Mouse (Mus musculus) CH12.LX (cell line): ENCODE results near the gene Itsn1. TPM values are rescaled to one million over a fixed set of nuclear protein-coding genes. Genes with fewer than 3 reads are reported as not detected.

Source experiments
- DNase-seq: peaks from one replicate; pipeline ENCODE4 v3.0.0-alpha.2; 2013; ENCODE audit errors: extremely low read depth
- H3K27ac ChIP-seq: 2 replicates; pipeline ENCODE4 v1.5.1; 2012; ENCODE audit warnings: low read depth, mild to moderate bottlenecking, control low read depth, moderate library complexity; ENCODE audit not compliant: insufficient read depth
- H3K27me3 ChIP-seq: replicated peaks from 2 replicates; pipeline ENCODE3; 2012; ENCODE audit warnings: inconsistent platforms
- H3K36me3 ChIP-seq, 2 experiments: replicated peaks in 1 of 2; 2 replicates each; pipeline versions ENCODE3 to v1.6.1; 2012; ENCODE audit warnings: inconsistent platforms in 1 of 2, low read length in 1 of 2, mild to moderate bottlenecking in 1 of 2, mixed read lengths in 1 of 2, moderate library complexity in 1 of 2; ENCODE audit not compliant: control insufficient read depth in 1 of 2, insufficient read depth in 1 of 2
- H3K4me1 ChIP-seq, 2 experiments: 2 replicates each; pipeline ENCODE4 v1.6.1; 2012; ENCODE audit warnings: inconsistent platforms in 1 of 2, moderate library complexity in 1 of 2; ENCODE audit not compliant: insufficient read depth in 2 of 2, control insufficient read depth in 1 of 2
- H3K4me2 ChIP-seq: 2 replicates; pipeline ENCODE4 v1.6.1; 2012; ENCODE audit warnings: low read depth, mild to moderate bottlenecking, control low read depth; ENCODE audit not compliant: poor library complexity, insufficient read depth, severe bottlenecking
- H3K4me3 ChIP-seq, 3 experiments: fragments of 150-350 bp in 1 of 3; sonication (generic) in 1 of 3; replicated peaks in 1 of 3; 2 replicates each; pipeline versions ENCODE3 to v1.5.1; 2011 to 2012; ENCODE audit warnings: low read depth in 2 of 3, low read length in 2 of 3, mild to moderate bottlenecking in 2 of 3, moderate library complexity in 2 of 3, control low read depth in 1 of 3, improper control_type of control experiment in 1 of 3, inconsistent platforms in 1 of 3, mixed read lengths in 1 of 3; ENCODE audit not compliant: poor library complexity in 1 of 3
- H3K79me2 ChIP-seq: replicated peaks from 2 replicates; pipeline ENCODE4 v1.6.1; 2012; ENCODE audit warnings: mild to moderate bottlenecking, moderate library complexity; ENCODE audit not compliant: control insufficient read depth, poor library complexity, insufficient read depth, severe bottlenecking; ENCODE audit errors: extremely low read depth
- H3K9ac ChIP-seq: 2 replicates; pipeline ENCODE4 v1.6.1; 2012; ENCODE audit warnings: low read depth, mild to moderate bottlenecking, control low read depth, moderate library complexity; ENCODE audit not compliant: insufficient read depth
- H3K9me3 ChIP-seq: replicated peaks from 2 replicates; pipeline ENCODE3; 2012; ENCODE audit warnings: low read length, inconsistent platforms, mixed read lengths
- BHLHE40 ChIP-seq: IDR thresholded peaks from 2 replicates; pipeline ENCODE4 v1.6.1; 2011; ENCODE audit warnings: mild to moderate bottlenecking, low read depth, low read length, improper control_type of control experiment
- CHD1 ChIP-seq: IDR thresholded peaks from 2 replicates; pipeline ENCODE4 v1.6.1; 2012; ENCODE audit warnings: low read depth, low read length, improper control_type of control experiment, inconsistent platforms
- CHD2 ChIP-seq: IDR thresholded peaks from 2 replicates; pipeline ENCODE4 v1.6.1; 2011; ENCODE audit warnings: low read length, improper control_type of control experiment
- CTCF ChIP-seq, 2 experiments: IDR thresholded peaks in 1 of 2; conservative IDR thresholded peaks in 1 of 2; 2 replicates each; pipeline ENCODE4 v1.5.1; 2011 to 2012; ENCODE audit warnings: low read depth in 2 of 2, low read length in 2 of 2, improper control_type of control experiment in 1 of 2, inconsistent platforms in 1 of 2, mild to moderate bottlenecking in 1 of 2, moderate library complexity in 1 of 2
- E2F4 ChIP-seq: IDR thresholded peaks from 2 replicates; pipeline ENCODE4 v1.6.1; 2011; ENCODE audit warnings: low read depth, low read length, improper control_type of control experiment; ENCODE audit not compliant: insufficient replicate concordance
- ELF1 ChIP-seq: IDR thresholded peaks from 2 replicates; pipeline ENCODE4 v1.6.1; 2014; ENCODE audit warnings: low read depth, mild to moderate bottlenecking, inconsistent platforms, low read length, improper control_type of control experiment
- EP300 ChIP-seq: IDR thresholded peaks from 2 replicates; pipeline ENCODE4 v1.6.1; 2011; ENCODE audit warnings: low read length, improper control_type of control experiment
- ETS1 ChIP-seq: conservative IDR thresholded peaks from 2 replicates; pipeline ENCODE4 v1.6.1; 2012; ENCODE audit warnings: low read depth, mild to moderate bottlenecking, inconsistent platforms, low read length, improper control_type of control experiment, moderate library complexity
- GABPA ChIP-seq: IDR thresholded peaks from 2 replicates; pipeline ENCODE4 v1.6.1; 2012; ENCODE audit warnings: low read depth, low read length, improper control_type of control experiment, inconsistent platforms; ENCODE audit not compliant: insufficient replicate concordance
- HCFC1 ChIP-seq: IDR thresholded peaks from 2 replicates; pipeline ENCODE4 v1.6.1; 2012; ENCODE audit warnings: low read depth, mild to moderate bottlenecking, inconsistent platforms, low read length, improper control_type of control experiment
- IRF4 ChIP-seq: IDR thresholded peaks from 2 replicates; pipeline ENCODE4 v1.6.1; 2014; ENCODE audit warnings: low read depth, mild to moderate bottlenecking, inconsistent platforms, low read length, improper control_type of control experiment
- JUN ChIP-seq: IDR thresholded peaks from 2 replicates; pipeline ENCODE4 v1.6.1; 2011; ENCODE audit warnings: low read depth, mild to moderate bottlenecking, low read length, improper control_type of control experiment, moderate library complexity; ENCODE audit not compliant: insufficient read depth
- JUND ChIP-seq: conservative IDR thresholded peaks from 2 replicates; pipeline ENCODE4 v1.6.1; 2011; ENCODE audit warnings: low read depth, low read length, improper control_type of control experiment
- KAT2A ChIP-seq: IDR thresholded peaks from 2 replicates; pipeline ENCODE4 v1.6.1; 2012; ENCODE audit warnings: low read length, improper control_type of control experiment, inconsistent platforms; ENCODE audit not compliant: insufficient replicate concordance
- MAFK ChIP-seq: IDR thresholded peaks from 2 replicates; pipeline ENCODE4 v1.6.1; 2011; ENCODE audit warnings: low read length, improper control_type of control experiment; ENCODE audit not compliant: insufficient replicate concordance
- MAX ChIP-seq: IDR thresholded peaks from 2 replicates; pipeline ENCODE4 v1.6.1; 2011; ENCODE audit warnings: low read length, improper control_type of control experiment
- MAZ ChIP-seq: IDR thresholded peaks from 2 replicates; pipeline ENCODE4 v1.6.1; 2012; ENCODE audit warnings: low read depth, mild to moderate bottlenecking, inconsistent platforms, low read length, improper control_type of control experiment, moderate library complexity
- MEF2A ChIP-seq: IDR thresholded peaks from 2 replicates; pipeline ENCODE4 v1.6.1; 2014; ENCODE audit warnings: low read depth, mild to moderate bottlenecking, inconsistent platforms, low read length, improper control_type of control experiment, borderline replicate concordance
- MXI1 ChIP-seq: IDR thresholded peaks from 2 replicates; pipeline ENCODE4 v1.6.1; 2011; ENCODE audit warnings: mild to moderate bottlenecking, low read depth, low read length, improper control_type of control experiment
- MYC ChIP-seq: IDR thresholded peaks from 2 replicates; pipeline ENCODE4 v1.6.1; 2011; ENCODE audit warnings: low read depth, mild to moderate bottlenecking, improper control_type of control experiment, low read length
- NELFE ChIP-seq: IDR thresholded peaks from 2 replicates; pipeline ENCODE4 v1.6.1; 2011; ENCODE audit warnings: low read depth, low read length, improper control_type of control experiment
- NRF1 ChIP-seq: IDR thresholded peaks from 2 replicates; pipeline ENCODE4 v1.6.1; 2014; ENCODE audit warnings: low read depth, mild to moderate bottlenecking, inconsistent platforms, low read length, improper control_type of control experiment, moderate library complexity
- PAX5 ChIP-seq: IDR thresholded peaks from 2 replicates; pipeline ENCODE4 v1.6.1; 2012; ENCODE audit warnings: low read length, inconsistent platforms, mixed read lengths
- POLR2A ChIP-seq: IDR thresholded peaks from 2 replicates; pipeline ENCODE4 v1.6.1; 2011; ENCODE audit warnings: low read depth, mild to moderate bottlenecking, improper control_type of control experiment, low read length
- POLR2AphosphoS2 ChIP-seq: IDR thresholded peaks from 2 replicates; pipeline ENCODE4 v1.6.1; 2011; ENCODE audit warnings: low read depth, low read length, improper control_type of control experiment
- RAD21 ChIP-seq: IDR thresholded peaks from 2 replicates; pipeline ENCODE4 v1.6.1; 2011; ENCODE audit warnings: low read depth, mild to moderate bottlenecking, low read length, improper control_type of control experiment, moderate library complexity
- RCOR1 ChIP-seq: conservative IDR thresholded peaks from 2 replicates; pipeline ENCODE4 v1.6.1; 2012; ENCODE audit warnings: low read depth, mild to moderate bottlenecking, inconsistent platforms, low read length, improper control_type of control experiment
- SIN3A ChIP-seq: IDR thresholded peaks from 2 replicates; pipeline ENCODE4 v1.6.1; 2012; ENCODE audit warnings: low read length, improper control_type of control experiment, inconsistent platforms
- SMC3 ChIP-seq: IDR thresholded peaks from 2 replicates; pipeline ENCODE4 v1.6.1; 2011; ENCODE audit warnings: low read depth, low read length, improper control_type of control experiment
- TBP ChIP-seq: conservative IDR thresholded peaks from 2 replicates; pipeline ENCODE4 v1.6.1; 2011; ENCODE audit warnings: low read depth, low read length, improper control_type of control experiment
- TCF12 ChIP-seq: IDR thresholded peaks from 2 replicates; pipeline ENCODE4 v1.6.1; 2014; ENCODE audit warnings: low read depth, mild to moderate bottlenecking, inconsistent platforms, low read length, improper control_type of control experiment
- UBTF ChIP-seq: IDR thresholded peaks from 2 replicates; pipeline ENCODE4 v1.6.1; 2012; ENCODE audit warnings: low read depth, mild to moderate bottlenecking, inconsistent platforms, low read length, improper control_type of control experiment, moderate library complexity
- USF1 ChIP-seq: IDR thresholded peaks from 2 replicates; pipeline ENCODE4 v1.6.1; 2014; ENCODE audit warnings: low read depth, mild to moderate bottlenecking, inconsistent platforms, low read length, improper control_type of control experiment
- USF2 ChIP-seq: conservative IDR thresholded peaks from 2 replicates; pipeline ENCODE4 v1.6.1; 2011; ENCODE audit warnings: low read depth, low read length, improper control_type of control experiment
- ZC3H11A ChIP-seq: IDR thresholded peaks from 2 replicates; pipeline ENCODE4 v1.6.1; 2012; ENCODE audit warnings: low read depth, mild to moderate bottlenecking, inconsistent platforms, low read length, improper control_type of control experiment
- ZKSCAN1 ChIP-seq: IDR thresholded peaks from 2 replicates; pipeline ENCODE4 v1.6.1; 2012; ENCODE audit warnings: low read depth, inconsistent platforms, low read length, improper control_type of control experiment, borderline replicate concordance
- ZMIZ1 ChIP-seq: IDR thresholded peaks from 2 replicates; pipeline ENCODE4 v1.6.1; 2012; ENCODE audit warnings: low read depth, mild to moderate bottlenecking, inconsistent platforms, low read length, improper control_type of control experiment
- ZNF384 ChIP-seq: IDR thresholded peaks from 2 replicates; pipeline ENCODE4 v1.6.1; 2012; ENCODE audit warnings: low read depth, low read length, improper control_type of control experiment, inconsistent platforms
- dilution Hi-C: fragments of 300-500 bp; cut with MboI; formaldehyde crosslinking; loops from 2 replicates; pipeline ENCODE4 v1.14.3; 2020; ENCODE audit warnings: low sequenced_read_pairs; ENCODE audit not compliant: extremely low pct_unique_long_range_greater_than_20kb, extremely low pct_ligation_motif_present
- in situ Hi-C: fragments of 300-500 bp; cut with MboI; formaldehyde crosslinking; loops from 3 replicates; pipeline ENCODE4 v1.14.3; 2019; ENCODE audit warnings: low sequenced_read_pairs, low pct_ligation_motif_present, low pct_unique_long_range_greater_than_20kb, mixed read lengths
- polyA plus RNA-seq: library from polyadenylated mRNA; unstranded; fragments of >175 nt; gene quantifications from 2 replicates; pipeline ENCODE4 v1.2.1, GENCODE M21; 2012; ENCODE audit warnings: low read depth; ENCODE audit not compliant: insufficient read length
- total RNA-seq, 2 experiments: library from RNA; depleted of rRNA; stranded (reverse); fragments of 300-350 nt in 1 of 2; fragments of >200 nt in 1 of 2; gene quantifications; 2 replicates each; pipeline ENCODE4 v1.2.3; 2012 to 2014

The Itsn1 gene
- total and polyA plus RNA-seq, 3 experiments, result 32.5 to 54.5 (median 46.3) TPM

GRCm38 (mm10) chr16:91789728-91790127 lies 60.6 kb downstream of the Itsn1 start:
- peak; percentile 86 for DNase-seq
- Histone ChIP-seq H3K27me3 (no peaks in the 10 kb centered on the region), H3K36me3 (peaks cover 20 to 53% of the 10 kb centered on the region in 2 experiments), H3K9ac (no peak overlapping the region), H3K79me2 (no peaks in the 10 kb centered on the region), H3K27ac (no peak overlapping the region), H3K4me2 (no peak overlapping the region), H3K4me1 (peaks cover 24 to 47% of the 10 kb centered on the region in 2 experiments), H3K9me3 (no peaks in the 10 kb centered on the region), H3K4me3 (no peak overlapping the region)
- dilution Hi-C loops, result no loop called here
- TF ChIP-seq CTCF (conservative IDR thresholded peaks at IDR 0.05 in 1 of 2, IDR thresholded peaks at IDR 0.05 in 1 of 2; ENCODE audit: low read depth in 2 of 2, low read length in 2 of 2) (no peak), TCF12 (peak; percentile 83), SMC3 (no peak; the same call in 1 of the 2 replicates), PAX5 (no peak), KAT2A (no peak), HCFC1 (peak; percentile 26), USF1 (no peak), CHD2 (no peak), SIN3A (peak; percentile 65; the same call in 1 of the 2 replicates), MYC (peak; percentile 64; the same call in 1 of the 2 replicates), MEF2A (peak; percentile 55; the same call in 1 of the 2 replicates), USF2 (no peak), EP300 (peak; percentile 87), RAD21 (no peak; the same call in 1 of the 2 replicates), POLR2A (0 out of 2 replicates have a peak, but pooled peaks have one; percentile 12), ZC3H11A (no peak), MAX (no peak), E2F4 (no peak), ZNF384 (no peak), POLR2AphosphoS2 (no peak), UBTF (no peak), GABPA (no peak), MXI1 (peak; percentile 74), BHLHE40 (peak; percentile 65), JUN (no peak), TBP (0 out of 2 replicates have a peak, but pooled peaks have one; percentile 21), ZMIZ1 (no peak), ELF1 (peak; percentile 77), NELFE (no peak), NRF1 (0 out of 2 replicates have a peak, but pooled peaks have one; percentile 23), MAFK (no peak), RCOR1 (no peak), JUND (no peak), ETS1 (peak; percentile 63; the same call in 1 of the 2 replicates), ZKSCAN1 (no peak), CHD1 (no peak), MAZ (no peak), IRF4 (peak; percentile 70)
- in situ Hi-C loops, result no loop called here
